Mouse (Mus musculus) frontal cortex, postnatal 14 days (tissue): ENCODE measurements at regions not wholly inside any gene's neighbourhood (a gene's known extent, or its start where the extent isn't known, plus 50 kb on each side); places are given as distances from the start of the nearest gene placed in this dataset.

ENCODE experiments used
- DNase-seq, 2 experiments: peaks; one replicate each; pipeline ENCODE4 v3.0.0; 2022; ENCODE audit warnings: low spot score in 2 of 2

GRCm38 (mm10) chr12:71569662-71570061 is 260.0 kb downstream of the Dact1 start:
- no peak for DNase-seq

- DNase-seq, result no peak
Measured at GRCm38 (mm10) chr12:71570116-71570515, 260.4 kb downstream of the Dact1 start.

- DNase-seq, result no peak
Measured at GRCm38 (mm10) chr12:71572833-71573446, 257.9 kb upstream of the Daam1 start.

- no peak for DNase-seq
Measured at GRCm38 (mm10) chr12:71573456-71573855, 257.4 kb upstream of the Daam1 start.

GRCm38 (mm10) chr12:71574685-71575084 is 256.2 kb upstream of the Daam1 start:
- DNase-seq, result no peak

- DNase-seq, result no peak
Measured at GRCm38 (mm10) chr12:71577349-71577748, 253.5 kb upstream of the Daam1 start.

- no peak for DNase-seq
Measured at GRCm38 (mm10) chr12:71578006-71578405, 252.9 kb upstream of the Daam1 start.

- no peak for DNase-seq
Measured at GRCm38 (mm10) chr12:71578912-71579311, 252.0 kb upstream of the Daam1 start.

- no peak for DNase-seq
Measured at GRCm38 (mm10) chr12:71580532-71581290, 250.2 kb upstream of the Daam1 start.

- no peak for DNase-seq
Measured at GRCm38 (mm10) chr12:71584618-71585017, 246.3 kb upstream of the Daam1 start.

GRCm38 (mm10) chr12:71598641-71599040 is 232.2 kb upstream of the Daam1 start:
- DNase-seq, result no peak

GRCm38 (mm10) chr12:71601091-71601690 is 229.7 kb upstream of the Daam1 start:
- DNase-seq, result no peak

- DNase-seq, result no peak
Measured at GRCm38 (mm10) chr12:71603136-71603535, 227.7 kb upstream of the Daam1 start.

- DNase-seq, result no peak
Measured at GRCm38 (mm10) chr12:71606366-71606765, 224.5 kb upstream of the Daam1 start.

GRCm38 (mm10) chr12:71607966-71608365 is 222.9 kb upstream of the Daam1 start:
- DNase-seq, result no peak

GRCm38 (mm10) chr12:71613326-71613725 is 217.6 kb upstream of the Daam1 start:
- no peak for DNase-seq

- DNase-seq, result no peak
Measured at GRCm38 (mm10) chr12:71614945-71615344, 215.9 kb upstream of the Daam1 start.

- no peak for DNase-seq
Measured at GRCm38 (mm10) chr12:71615383-71615782, 215.5 kb upstream of the Daam1 start.

- DNase-seq, result no peak
Measured at GRCm38 (mm10) chr12:71616121-71616520, 214.8 kb upstream of the Daam1 start.

GRCm38 (mm10) chr12:71618466-71618865 is 212.4 kb upstream of the Daam1 start:
- no peak for DNase-seq

- DNase-seq, result no peak
Measured at GRCm38 (mm10) chr12:71618956-71619355, 211.9 kb upstream of the Daam1 start.

- no peak for DNase-seq
Measured at GRCm38 (mm10) chr12:71619561-71619960, 211.3 kb upstream of the Daam1 start.

GRCm38 (mm10) chr12:71621542-71621941 is 209.3 kb upstream of the Daam1 start:
- no peak for DNase-seq
